Mouse (Mus musculus) CH12.LX (cell line): ENCODE results near the gene Uox. TPM values are rescaled to one million over a fixed set of nuclear protein-coding genes. Genes with fewer than 3 reads are reported as not detected.

Source experiments
- DNase-seq: peaks from one replicate; pipeline ENCODE4 v3.0.0-alpha.2; 2013; ENCODE audit errors: extremely low read depth
- H3K27ac ChIP-seq: 2 replicates; pipeline ENCODE4 v1.5.1; 2012; ENCODE audit warnings: low read depth, mild to moderate bottlenecking, control low read depth, moderate library complexity; ENCODE audit not compliant: insufficient read depth
- H3K27me3 ChIP-seq: replicated peaks from 2 replicates; pipeline ENCODE3; 2012; ENCODE audit warnings: inconsistent platforms
- H3K36me3 ChIP-seq, 2 experiments: replicated peaks in 1 of 2; 2 replicates each; pipeline versions ENCODE3 to v1.6.1; 2012; ENCODE audit warnings: inconsistent platforms in 1 of 2, low read length in 1 of 2, mild to moderate bottlenecking in 1 of 2, mixed read lengths in 1 of 2, moderate library complexity in 1 of 2; ENCODE audit not compliant: control insufficient read depth in 1 of 2, insufficient read depth in 1 of 2
- H3K4me1 ChIP-seq, 2 experiments: 2 replicates each; pipeline ENCODE4 v1.6.1; 2012; ENCODE audit warnings: inconsistent platforms in 1 of 2, moderate library complexity in 1 of 2; ENCODE audit not compliant: insufficient read depth in 2 of 2, control insufficient read depth in 1 of 2
- H3K4me2 ChIP-seq: 2 replicates; pipeline ENCODE4 v1.6.1; 2012; ENCODE audit warnings: low read depth, mild to moderate bottlenecking, control low read depth; ENCODE audit not compliant: poor library complexity, insufficient read depth, severe bottlenecking
- H3K4me3 ChIP-seq, 3 experiments: fragments of 150-350 bp in 1 of 3; sonication (generic) in 1 of 3; replicated peaks in 1 of 3; 2 replicates each; pipeline versions ENCODE3 to v1.5.1; 2011 to 2012; ENCODE audit warnings: low read depth in 2 of 3, low read length in 2 of 3, mild to moderate bottlenecking in 2 of 3, moderate library complexity in 2 of 3, control low read depth in 1 of 3, improper control_type of control experiment in 1 of 3, inconsistent platforms in 1 of 3, mixed read lengths in 1 of 3; ENCODE audit not compliant: poor library complexity in 1 of 3
- H3K79me2 ChIP-seq: replicated peaks from 2 replicates; pipeline ENCODE4 v1.6.1; 2012; ENCODE audit warnings: mild to moderate bottlenecking, moderate library complexity; ENCODE audit not compliant: control insufficient read depth, poor library complexity, insufficient read depth, severe bottlenecking; ENCODE audit errors: extremely low read depth
- H3K9ac ChIP-seq: 2 replicates; pipeline ENCODE4 v1.6.1; 2012; ENCODE audit warnings: low read depth, mild to moderate bottlenecking, control low read depth, moderate library complexity; ENCODE audit not compliant: insufficient read depth
- H3K9me3 ChIP-seq: replicated peaks from 2 replicates; pipeline ENCODE3; 2012; ENCODE audit warnings: low read length, inconsistent platforms, mixed read lengths
- CHD1 ChIP-seq: IDR thresholded peaks from 2 replicates; pipeline ENCODE4 v1.6.1; 2012; ENCODE audit warnings: low read depth, low read length, improper control_type of control experiment, inconsistent platforms
- E2F4 ChIP-seq: IDR thresholded peaks from 2 replicates; pipeline ENCODE4 v1.6.1; 2011; ENCODE audit warnings: low read depth, low read length, improper control_type of control experiment; ENCODE audit not compliant: insufficient replicate concordance
- ELF1 ChIP-seq: IDR thresholded peaks from 2 replicates; pipeline ENCODE4 v1.6.1; 2014; ENCODE audit warnings: low read depth, mild to moderate bottlenecking, inconsistent platforms, low read length, improper control_type of control experiment
- EP300 ChIP-seq: IDR thresholded peaks from 2 replicates; pipeline ENCODE4 v1.6.1; 2011; ENCODE audit warnings: low read length, improper control_type of control experiment
- HCFC1 ChIP-seq: IDR thresholded peaks from 2 replicates; pipeline ENCODE4 v1.6.1; 2012; ENCODE audit warnings: low read depth, mild to moderate bottlenecking, inconsistent platforms, low read length, improper control_type of control experiment
- IRF4 ChIP-seq: IDR thresholded peaks from 2 replicates; pipeline ENCODE4 v1.6.1; 2014; ENCODE audit warnings: low read depth, mild to moderate bottlenecking, inconsistent platforms, low read length, improper control_type of control experiment
- JUN ChIP-seq: IDR thresholded peaks from 2 replicates; pipeline ENCODE4 v1.6.1; 2011; ENCODE audit warnings: low read depth, mild to moderate bottlenecking, low read length, improper control_type of control experiment, moderate library complexity; ENCODE audit not compliant: insufficient read depth
- KAT2A ChIP-seq: IDR thresholded peaks from 2 replicates; pipeline ENCODE4 v1.6.1; 2012; ENCODE audit warnings: low read length, improper control_type of control experiment, inconsistent platforms; ENCODE audit not compliant: insufficient replicate concordance
- MAFK ChIP-seq: IDR thresholded peaks from 2 replicates; pipeline ENCODE4 v1.6.1; 2011; ENCODE audit warnings: low read length, improper control_type of control experiment; ENCODE audit not compliant: insufficient replicate concordance
- MAX ChIP-seq: IDR thresholded peaks from 2 replicates; pipeline ENCODE4 v1.6.1; 2011; ENCODE audit warnings: low read length, improper control_type of control experiment
- MEF2A ChIP-seq: IDR thresholded peaks from 2 replicates; pipeline ENCODE4 v1.6.1; 2014; ENCODE audit warnings: low read depth, mild to moderate bottlenecking, inconsistent platforms, low read length, improper control_type of control experiment, borderline replicate concordance
- MYC ChIP-seq: IDR thresholded peaks from 2 replicates; pipeline ENCODE4 v1.6.1; 2011; ENCODE audit warnings: low read depth, mild to moderate bottlenecking, improper control_type of control experiment, low read length
- NELFE ChIP-seq: IDR thresholded peaks from 2 replicates; pipeline ENCODE4 v1.6.1; 2011; ENCODE audit warnings: low read depth, low read length, improper control_type of control experiment
- NRF1 ChIP-seq: IDR thresholded peaks from 2 replicates; pipeline ENCODE4 v1.6.1; 2014; ENCODE audit warnings: low read depth, mild to moderate bottlenecking, inconsistent platforms, low read length, improper control_type of control experiment, moderate library complexity
- PAX5 ChIP-seq: IDR thresholded peaks from 2 replicates; pipeline ENCODE4 v1.6.1; 2012; ENCODE audit warnings: low read length, inconsistent platforms, mixed read lengths
- RAD21 ChIP-seq: IDR thresholded peaks from 2 replicates; pipeline ENCODE4 v1.6.1; 2011; ENCODE audit warnings: low read depth, mild to moderate bottlenecking, low read length, improper control_type of control experiment, moderate library complexity
- RCOR1 ChIP-seq: conservative IDR thresholded peaks from 2 replicates; pipeline ENCODE4 v1.6.1; 2012; ENCODE audit warnings: low read depth, mild to moderate bottlenecking, inconsistent platforms, low read length, improper control_type of control experiment
- SMC3 ChIP-seq: IDR thresholded peaks from 2 replicates; pipeline ENCODE4 v1.6.1; 2011; ENCODE audit warnings: low read depth, low read length, improper control_type of control experiment
- UBTF ChIP-seq: IDR thresholded peaks from 2 replicates; pipeline ENCODE4 v1.6.1; 2012; ENCODE audit warnings: low read depth, mild to moderate bottlenecking, inconsistent platforms, low read length, improper control_type of control experiment, moderate library complexity
- USF1 ChIP-seq: IDR thresholded peaks from 2 replicates; pipeline ENCODE4 v1.6.1; 2014; ENCODE audit warnings: low read depth, mild to moderate bottlenecking, inconsistent platforms, low read length, improper control_type of control experiment
- ZC3H11A ChIP-seq: IDR thresholded peaks from 2 replicates; pipeline ENCODE4 v1.6.1; 2012; ENCODE audit warnings: low read depth, mild to moderate bottlenecking, inconsistent platforms, low read length, improper control_type of control experiment
- ZKSCAN1 ChIP-seq: IDR thresholded peaks from 2 replicates; pipeline ENCODE4 v1.6.1; 2012; ENCODE audit warnings: low read depth, inconsistent platforms, low read length, improper control_type of control experiment, borderline replicate concordance
- ZMIZ1 ChIP-seq: IDR thresholded peaks from 2 replicates; pipeline ENCODE4 v1.6.1; 2012; ENCODE audit warnings: low read depth, mild to moderate bottlenecking, inconsistent platforms, low read length, improper control_type of control experiment
- dilution Hi-C: fragments of 300-500 bp; cut with MboI; formaldehyde crosslinking; loops from 2 replicates; pipeline ENCODE4 v1.14.3; 2020; ENCODE audit warnings: low sequenced_read_pairs; ENCODE audit not compliant: extremely low pct_unique_long_range_greater_than_20kb, extremely low pct_ligation_motif_present
- in situ Hi-C: fragments of 300-500 bp; cut with MboI; formaldehyde crosslinking; loops from 3 replicates; pipeline ENCODE4 v1.14.3; 2019; ENCODE audit warnings: low sequenced_read_pairs, low pct_ligation_motif_present, low pct_unique_long_range_greater_than_20kb, mixed read lengths
- polyA plus RNA-seq: library from polyadenylated mRNA; unstranded; fragments of >175 nt; gene quantifications from 2 replicates; pipeline ENCODE4 v1.2.1, GENCODE M21; 2012; ENCODE audit warnings: low read depth; ENCODE audit not compliant: insufficient read length
- total RNA-seq, 2 experiments: library from RNA; depleted of rRNA; stranded (reverse); fragments of 300-350 nt in 1 of 2; fragments of >200 nt in 1 of 2; gene quantifications; 2 replicates each; pipeline ENCODE4 v1.2.3; 2012 to 2014

Uox gene
- total and polyA plus RNA-seq, 3 experiments, result not detected

GRCm38 (mm10) chr3:146632506-146632905, 62.3 kb downstream of the Uox start:
- Histone ChIP-seq H3K4me2 (no peak overlapping the region), H3K27ac (no peak overlapping the region), H3K9me3 (no peaks in the 10 kb centered on the region), H3K4me3 (no peak overlapping the region)
- TF ChIP-seq EP300, result no peak
- no peak for TF ChIP-seq RAD21
- TF ChIP-seq ELF1, result no peak
- no peak for TF ChIP-seq KAT2A
- TF ChIP-seq RCOR1, result no peak
- no peak for TF ChIP-seq NRF1
- TF ChIP-seq PAX5, result no peak
- no peak for TF ChIP-seq ZC3H11A
- TF ChIP-seq MEF2A, result no peak
- no peak for TF ChIP-seq HCFC1
- TF ChIP-seq ZMIZ1, result no peak
- TF ChIP-seq MAX, result no peak
- no peak for TF ChIP-seq NELFE
- TF ChIP-seq MYC, result no peak
- TF ChIP-seq USF1, result no peak
- no peak for TF ChIP-seq ZKSCAN1
- TF ChIP-seq E2F4, result no peak
- TF ChIP-seq CHD1, result no peak
- TF ChIP-seq, all 38 proteins: peak for 0
- dilution Hi-C loops, result no loop called here
- no peaks in the 10 kb centered on the region for H3K27me3 ChIP-seq
- no peaks in the 10 kb centered on the region for H3K36me3 ChIP-seq
- H3K9ac ChIP-seq, result no peak overlapping the region
- in situ Hi-C loops, result no loop called here
- H3K4me1 ChIP-seq, result peaks cover 2 to 10% of the 10 kb centered on the region in 2 experiments; a peak in 2 of 4 replicates
- no peaks in the 10 kb centered on the region for H3K79me2 ChIP-seq
- DNase-seq, result no peak

- no peaks in the 10 kb centered on the region for H3K79me2 ChIP-seq
- H3K4me1 ChIP-seq, result peaks cover 0 to 2% of the 10 kb centered on the region in 2 experiments; a peak in 2 of 4 replicates
- TF ChIP-seq NELFE (no peak), ZKSCAN1 (no peak), E2F4 (no peak), MAFK (no peak), SMC3 (no peak), ZMIZ1 (no peak), ELF1 (no peak), JUN (no peak), MEF2A (no peak), IRF4 (no peak), UBTF (no peak), HCFC1 (no peak), RCOR1 (no peak)
- H3K36me3 ChIP-seq, result no peaks in the 10 kb centered on the region
- no peaks in the 10 kb centered on the region for H3K27me3 ChIP-seq
- H3K27ac ChIP-seq, result no peak overlapping the region
- no peak overlapping the region for H3K4me3 ChIP-seq
- H3K9ac ChIP-seq, result no peak overlapping the region
- H3K4me2 ChIP-seq, result no peak overlapping the region
- DNase-seq, result no peak
- in situ Hi-C loops, result no loop called here
- dilution Hi-C loops, result no loop called here
- no peaks in the 10 kb centered on the region for H3K9me3 ChIP-seq
Measured at GRCm38 (mm10) chr3:146641818-146642427, 71.7 kb downstream of the Uox start.
